Mouse (Mus musculus): Measurements from ENCODE around the gene Smim14. TPM values are rescaled to one million over a fixed set of nuclear protein-coding genes. Genes with fewer than 3 reads are reported as not detected.
A peak's percentile ranks its signal among the peaks of the same experiment; 100 is the strongest.

The Smim14 gene
- total and polyA plus RNA-seq, 2 experiments from 2014 or later = 156 to 190 TPM

DNA sequence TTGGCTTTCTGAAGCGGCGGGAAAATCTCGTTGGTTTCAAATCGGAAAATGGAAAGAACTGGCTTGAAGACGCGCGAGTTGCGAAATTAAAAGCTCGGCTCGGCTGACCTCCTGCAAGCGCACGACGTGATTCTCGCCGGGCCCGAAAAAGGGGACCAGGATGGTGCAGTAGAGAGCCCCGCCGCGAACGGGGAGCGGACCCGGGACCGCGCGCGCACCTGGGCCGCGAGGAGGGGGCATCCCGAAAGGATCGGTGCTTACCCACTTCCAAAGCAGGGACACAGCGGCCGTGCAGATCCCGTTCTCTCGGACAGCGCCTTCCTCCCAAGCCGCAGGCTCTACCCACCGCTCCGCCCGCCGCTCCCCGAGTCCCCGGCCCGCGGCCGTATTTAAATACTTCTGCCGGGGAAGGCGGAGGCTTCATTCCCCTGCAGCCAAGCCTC, 101.6 kb downstream of the Smim14 start:
- peak overlapping the region; percentile 80 for H3K9ac ChIP-seq (replicated peaks; ENCODE audit: low read depth, low read length)
- under 1% methylated on average over 47 of the region's 47 CpGs for WGBS
- peaks cover 3% of the 10 kb centered on the region; the same call in 1 of the 2 replicates for H3K4me1 ChIP-seq (ENCODE audit: control insufficient read depth, insufficient read depth)
- no peaks in the 10 kb centered on the region for H3K9me3 ChIP-seq (replicated peaks; ENCODE audit: control insufficient read depth, low read length)
- H3K4me3 ChIP-seq (ENCODE audit: low read depth, low read length) = peak overlapping the region; percentile 92
- TF ChIP-seq CTCF (IDR thresholded peaks at IDR 0.05; ENCODE audit: low read depth) (no peak), EP300 (IDR thresholded peaks at IDR 0.05; ENCODE audit: low read depth) (no peak)
- no peaks in the 10 kb centered on the region for H3K27me3 ChIP-seq (ENCODE audit: control insufficient read depth, insufficient read depth, low read length)
- no peaks in the 10 kb centered on the region for H3K36me3 ChIP-seq (replicated peaks; ENCODE audit: control insufficient read depth, insufficient read depth, low read length)
- peak overlapping the region; percentile 89 for H3K4me2 ChIP-seq (ENCODE audit: low read depth, low read length)
- peak overlapping the region; percentile 96 for H3K27ac ChIP-seq (ENCODE audit: low read depth)
- no peak; the same call in 1 of the 2 replicates for ATAC-seq (ENCODE audit: insufficient read depth, low read depth)
- DNase-seq (ENCODE audit: low spot score) = no peak

DNA sequence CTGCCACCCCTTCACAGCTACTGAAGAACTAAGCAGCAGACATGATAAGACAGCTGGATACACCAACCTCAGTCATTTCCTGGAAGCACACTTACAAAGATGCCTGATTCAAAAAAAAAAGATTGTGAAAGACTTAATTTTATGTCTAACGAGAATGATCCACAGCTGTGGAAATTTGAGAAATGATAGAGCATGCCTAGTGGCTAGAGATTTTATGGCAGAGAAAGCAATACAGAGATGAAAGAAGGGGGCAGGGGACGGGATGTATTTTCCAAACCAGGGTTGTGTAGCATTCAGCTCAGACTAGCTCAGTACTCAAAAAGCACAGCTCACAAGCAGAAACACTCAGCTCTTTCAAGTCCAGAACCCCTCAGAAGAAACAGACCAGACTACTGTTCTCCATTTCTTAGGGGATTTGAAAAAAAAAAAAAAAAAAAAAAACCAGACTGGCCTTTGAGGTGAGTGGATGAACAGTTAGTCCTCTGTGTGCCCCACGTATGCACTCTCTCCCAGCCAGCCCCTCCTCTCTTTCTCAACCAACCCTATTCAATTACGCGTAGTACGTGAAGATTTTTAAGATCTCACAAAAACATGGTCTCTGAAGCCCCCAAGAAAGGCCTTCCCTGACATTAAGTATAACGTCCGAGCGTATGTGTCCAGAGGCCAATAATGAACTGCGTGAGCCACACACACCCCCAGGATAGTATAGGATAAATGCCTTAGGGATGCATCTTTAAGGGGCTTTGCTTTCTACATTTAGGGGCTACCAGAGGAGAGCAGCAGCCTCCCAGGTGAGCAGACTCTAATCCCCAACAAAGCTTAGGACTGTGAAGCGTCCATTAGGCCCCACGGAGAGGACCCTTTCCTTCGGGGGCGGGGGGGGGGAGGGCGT, 102.3 kb downstream of the Smim14 start:
- Histone ChIP-seq H3K27me3 (ENCODE audit: control insufficient read depth, insufficient read depth, low read length) (no peaks in the 10 kb centered on the region), H3K4me3 (ENCODE audit: low read depth, low read length) (peak overlapping the region; percentile 92), H3K9ac (replicated peaks; ENCODE audit: low read depth, low read length) (peak overlapping the region; percentile 80), H3K4me1 (ENCODE audit: control insufficient read depth, insufficient read depth) (peaks cover 3% of the 10 kb centered on the region), H3K9me3 (replicated peaks; ENCODE audit: control insufficient read depth, low read length) (no peaks in the 10 kb centered on the region), H3K4me2 (ENCODE audit: low read depth, low read length) (peak overlapping the region; percentile 89), H3K27ac (ENCODE audit: low read depth) (peak overlapping the region; percentile 96), H3K36me3 (replicated peaks; ENCODE audit: control insufficient read depth, insufficient read depth, low read length) (no peaks in the 10 kb centered on the region)
- TF ChIP-seq CTCF (IDR thresholded peaks at IDR 0.05; ENCODE audit: low read depth) (no peak), EP300 (IDR thresholded peaks at IDR 0.05; ENCODE audit: low read depth) (no peak)
- ATAC-seq (ENCODE audit: insufficient read depth, low read depth) = no peak; the same call in 1 of the 2 replicates
- WGBS = 7% methylated on average over 15 of the region's 15 CpGs
- DNase-seq (ENCODE audit: low spot score) = no peak

DNA sequence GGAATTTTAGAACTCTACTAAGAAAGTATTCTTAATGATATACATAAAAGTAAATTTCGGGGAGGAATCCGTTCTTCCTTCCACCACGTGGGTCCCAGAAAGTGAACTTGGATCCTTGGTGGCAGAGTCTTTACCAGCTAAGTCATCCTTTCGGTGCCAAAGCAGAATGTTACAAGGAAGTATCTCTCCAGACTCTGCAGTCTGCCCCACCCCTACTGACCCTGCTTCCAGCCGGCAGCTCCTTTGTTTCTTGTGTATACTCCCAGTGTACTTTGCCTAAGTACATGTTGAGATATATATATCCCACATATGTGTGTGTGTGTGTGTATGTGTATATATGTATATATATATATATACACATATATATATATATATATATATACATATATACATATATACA, 107.5 kb downstream of the Smim14 start:
- no peaks in the 10 kb centered on the region for H3K27me3 ChIP-seq (ENCODE audit: control insufficient read depth, insufficient read depth, low read length)
- 80% methylated on average over 5 of the region's 5 CpGs for WGBS
- H3K4me3 ChIP-seq (ENCODE audit: low read depth, low read length) = no peak overlapping the region
- H3K9me3 ChIP-seq (replicated peaks; ENCODE audit: control insufficient read depth, low read length) = no peaks in the 10 kb centered on the region
- no peak overlapping the region for H3K9ac ChIP-seq (replicated peaks; ENCODE audit: low read depth, low read length)
- TF ChIP-seq CTCF (IDR thresholded peaks at IDR 0.05; ENCODE audit: low read depth) (no peak), EP300 (IDR thresholded peaks at IDR 0.05; ENCODE audit: low read depth) (no peak)
- H3K4me2 ChIP-seq (ENCODE audit: low read depth, low read length) = no peak overlapping the region
- H3K36me3 ChIP-seq (replicated peaks; ENCODE audit: control insufficient read depth, insufficient read depth, low read length) = peaks cover 21% of the 10 kb centered on the region
- H3K27ac ChIP-seq (ENCODE audit: low read depth) = no peak overlapping the region
- no peak for ATAC-seq (ENCODE audit: insufficient read depth, low read depth)
- no peak for DNase-seq (ENCODE audit: low spot score)
- no peaks in the 10 kb centered on the region; the same call in 1 of the 2 replicates for H3K4me1 ChIP-seq (ENCODE audit: control insufficient read depth, insufficient read depth)

DNA sequence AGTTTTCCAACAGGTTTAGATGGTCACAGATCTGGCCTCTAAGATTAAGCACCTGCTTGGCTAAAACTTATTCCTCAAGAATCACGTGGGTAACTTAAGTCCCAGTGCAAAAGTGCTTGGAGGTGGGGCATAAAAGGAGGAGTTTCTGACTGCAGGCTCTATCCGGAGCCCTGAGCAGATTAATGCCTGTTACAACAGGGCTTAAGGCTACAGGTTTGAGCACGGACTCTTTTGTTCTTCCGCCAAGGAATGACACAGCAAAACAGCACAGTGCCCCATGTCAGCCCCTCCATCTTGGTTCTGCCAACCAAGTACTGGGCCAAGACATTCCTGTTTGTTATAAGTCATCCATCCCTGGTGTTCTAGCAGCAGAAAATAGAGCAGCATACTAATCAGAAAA, 108.7 kb downstream of the Smim14 start:
- no peak overlapping the region for H3K27ac ChIP-seq (ENCODE audit: low read depth)
- TF ChIP-seq EP300 (IDR thresholded peaks at IDR 0.05; ENCODE audit: low read depth) (no peak), CTCF (IDR thresholded peaks at IDR 0.05; ENCODE audit: low read depth) (no peak)
- no peaks in the 10 kb centered on the region; the same call in 1 of the 2 replicates for H3K4me1 ChIP-seq (ENCODE audit: control insufficient read depth, insufficient read depth)
- H3K4me2 ChIP-seq (ENCODE audit: low read depth, low read length) = no peak overlapping the region
- ATAC-seq (ENCODE audit: insufficient read depth, low read depth) = no peak
- H3K9ac ChIP-seq (replicated peaks; ENCODE audit: low read depth, low read length) = no peak overlapping the region
- DNase-seq (ENCODE audit: low spot score) = no peak
- no peaks in the 10 kb centered on the region for H3K27me3 ChIP-seq (ENCODE audit: control insufficient read depth, insufficient read depth, low read length)
- 52% methylated on average over 4 of the region's 4 CpGs for WGBS
- peaks cover 27% of the 10 kb centered on the region for H3K36me3 ChIP-seq (replicated peaks; ENCODE audit: control insufficient read depth, insufficient read depth, low read length)
- H3K4me3 ChIP-seq (ENCODE audit: low read depth, low read length) = no peak overlapping the region
- H3K9me3 ChIP-seq (replicated peaks; ENCODE audit: control insufficient read depth, low read length) = no peaks in the 10 kb centered on the region

DNA sequence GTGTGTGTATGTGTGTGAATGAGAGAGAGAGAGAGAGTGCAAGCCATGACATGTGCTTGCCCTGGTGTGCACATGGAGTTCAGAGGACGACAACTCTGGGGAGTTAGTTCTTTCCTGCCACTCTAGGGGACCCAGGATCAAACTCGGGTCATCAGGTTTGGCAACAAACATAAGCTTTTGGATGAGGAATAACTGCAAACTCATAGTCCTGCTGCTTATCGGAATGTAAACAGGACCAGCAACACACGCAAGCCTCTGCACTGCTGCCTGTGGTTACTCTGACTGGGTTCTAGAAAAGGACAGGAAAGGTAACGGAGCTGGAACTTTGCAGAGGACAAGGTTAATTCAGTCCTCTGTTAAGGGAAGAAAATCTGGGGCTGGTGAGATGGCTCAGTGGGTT, 111.7 kb downstream of the Smim14 start:
- ATAC-seq (ENCODE audit: insufficient read depth, low read depth) (no peak), DNase-seq (ENCODE audit: low spot score) (no peak)
- H3K4me3 ChIP-seq (ENCODE audit: low read depth, low read length) = no peak overlapping the region
- H3K27me3 ChIP-seq (ENCODE audit: control insufficient read depth, insufficient read depth, low read length) = no peaks in the 10 kb centered on the region
- H3K4me1 ChIP-seq (ENCODE audit: control insufficient read depth, insufficient read depth) = no peaks in the 10 kb centered on the region; the same call in 1 of the 2 replicates
- no peak for TF ChIP-seq CTCF (IDR thresholded peaks at IDR 0.05; ENCODE audit: low read depth)
- no peak for TF ChIP-seq EP300 (IDR thresholded peaks at IDR 0.05; ENCODE audit: low read depth)
- H3K9ac ChIP-seq (replicated peaks; ENCODE audit: low read depth, low read length) = no peak overlapping the region
- H3K36me3 ChIP-seq (replicated peaks; ENCODE audit: control insufficient read depth, insufficient read depth, low read length) = peaks cover 56% of the 10 kb centered on the region
- 83% methylated on average over 5 of the region's 5 CpGs for WGBS
- H3K4me2 ChIP-seq (ENCODE audit: low read depth, low read length) = no peak overlapping the region
- no peak overlapping the region for H3K27ac ChIP-seq (ENCODE audit: low read depth)
- no peaks in the 10 kb centered on the region for H3K9me3 ChIP-seq (replicated peaks; ENCODE audit: control insufficient read depth, low read length)
